Mouse (Mus musculus) midbrain, postnatal 0 days (tissue): ENCODE measurements at regions not wholly inside any gene's neighbourhood (a gene's known extent, or its start where the extent isn't known, plus 50 kb on each side); places are given as distances from the start of the nearest gene placed in this dataset.

Experiments
- ATAC-seq: fragments of 200-750 bp; cut with Nextera tagmentation; 2 replicates; pipeline ENCODE4 v1.8.0; 2017; ENCODE audit warnings: moderate number of reproducible peaks, mild to moderate bottlenecking, moderate TSS enrichment, moderate library complexity; ENCODE audit not compliant: low FRiP score
- DNase-seq: peaks from one replicate; pipeline ENCODE4 v3.0.0-alpha.2; 2015; ENCODE audit warnings: low spot score
- H3K27ac ChIP-seq: fragments of 300-500 bp; sonication (generic); 2 replicates; pipeline ENCODE4 v1.5.1; 2014; ENCODE audit warnings: low read depth, mild to moderate bottlenecking, low read length, mixed read lengths
- H3K27me3 ChIP-seq: fragments of 300-500 bp; sonication (generic); 2 replicates; pipeline ENCODE4 v1.6.1; 2014; ENCODE audit warnings: low read length, control low read depth, mixed read lengths; ENCODE audit not compliant: insufficient read depth
- H3K36me3 ChIP-seq: fragments of 300-500 bp; sonication (generic); 2 replicates; pipeline ENCODE4 v1.6.1; 2014; ENCODE audit warnings: low read length, control low read depth, mixed read lengths; ENCODE audit not compliant: insufficient read depth
- H3K4me1 ChIP-seq: fragments of 300-500 bp; sonication (generic); 2 replicates; pipeline ENCODE4 v1.6.1; 2014; ENCODE audit warnings: mild to moderate bottlenecking, control low read depth, antibody characterized with exemption, low read length, mixed read lengths; ENCODE audit not compliant: insufficient read depth
- H3K4me2 ChIP-seq: fragments of 300-500 bp; sonication (generic); 2 replicates; pipeline ENCODE4 v1.6.1; 2014; ENCODE audit warnings: low read depth, mild to moderate bottlenecking, low read length, mixed read lengths; ENCODE audit not compliant: poor library complexity, severe bottlenecking
- H3K4me3 ChIP-seq: fragments of 300-500 bp; sonication (generic); 2 replicates; pipeline ENCODE4 v1.5.1; 2014; ENCODE audit warnings: low read depth, mild to moderate bottlenecking, low read length, moderate library complexity
- H3K9ac ChIP-seq: fragments of 300-500 bp; sonication (generic); replicated peaks from 2 replicates; pipeline ENCODE4 v1.6.1; 2014; ENCODE audit warnings: mild to moderate bottlenecking, low read length, moderate library complexity, mixed read lengths; ENCODE audit not compliant: poor library complexity, severe bottlenecking
- H3K9me3 ChIP-seq: fragments of 300-500 bp; sonication (generic); 2 replicates; pipeline ENCODE4 v1.6.1; 2016; ENCODE audit warnings: low read length, control low read depth
- CTCF ChIP-seq: IDR thresholded peaks from 2 replicates; pipeline ENCODE4 v1.5.1; 2016; ENCODE audit warnings: antibody characterized with exemption, mild to moderate bottlenecking
- WGBS: fragments of 180-500 bp; shearing (Covaris S2); extraction: QIAGEN DNeasy Blood & Tissue Kit; methylation state at CpG from one replicate; pipeline ENCODE4 v1.1.7; 2014; 5-methylcytosine and 5-hydroxymethylcytosine counted together

GRCm38 (mm10) chrX:22898698-22899051, 466.2 kb downstream of the Klhl13 start:
- Histone ChIP-seq H3K4me2 (no peak overlapping the region), H3K4me1 (no peaks in the 10 kb centered on the region), H3K27me3 (no peaks in the 10 kb centered on the region), H3K9ac (no peak overlapping the region), H3K27ac (no peak overlapping the region), H3K9me3 (no peaks in the 10 kb centered on the region), H3K36me3 (no peaks in the 10 kb centered on the region), H3K4me3 (no peak overlapping the region)
- no peak for ATAC-seq
- WGBS, result 39% methylated on average over 1 of the region's 1 CpGs
- DNase-seq, result no peak
- TF ChIP-seq CTCF, result no peak

GRCm38 (mm10) chrX:22898048-22898697, 466.7 kb downstream of the Klhl13 start:
- no peak for TF ChIP-seq CTCF
- Histone ChIP-seq H3K4me2 (no peak overlapping the region), H3K9ac (no peak overlapping the region), H3K36me3 (no peaks in the 10 kb centered on the region), H3K27me3 (no peaks in the 10 kb centered on the region), H3K4me3 (no peak overlapping the region), H3K9me3 (no peaks in the 10 kb centered on the region), H3K4me1 (no peaks in the 10 kb centered on the region), H3K27ac (no peak overlapping the region)
- DNase-seq, result peak; percentile 19
- no peak for ATAC-seq
- 33% methylated on average over 7 of the region's 7 CpGs for WGBS

GRCm38 (mm10) chrX:22869791-22870190, 495.1 kb downstream of the Klhl13 start:
- Histone ChIP-seq H3K4me1 (no peaks in the 10 kb centered on the region), H3K27ac (no peak overlapping the region), H3K9ac (no peak overlapping the region), H3K27me3 (no peaks in the 10 kb centered on the region), H3K9me3 (no peaks in the 10 kb centered on the region), H3K36me3 (no peaks in the 10 kb centered on the region), H3K4me2 (no peak overlapping the region), H3K4me3 (no peak overlapping the region)
- ATAC-seq (no peak), DNase-seq (peak; percentile 31)
- TF ChIP-seq CTCF, result no peak
- WGBS, result 46% methylated on average over 1 of the region's 1 CpGs

DNA sequence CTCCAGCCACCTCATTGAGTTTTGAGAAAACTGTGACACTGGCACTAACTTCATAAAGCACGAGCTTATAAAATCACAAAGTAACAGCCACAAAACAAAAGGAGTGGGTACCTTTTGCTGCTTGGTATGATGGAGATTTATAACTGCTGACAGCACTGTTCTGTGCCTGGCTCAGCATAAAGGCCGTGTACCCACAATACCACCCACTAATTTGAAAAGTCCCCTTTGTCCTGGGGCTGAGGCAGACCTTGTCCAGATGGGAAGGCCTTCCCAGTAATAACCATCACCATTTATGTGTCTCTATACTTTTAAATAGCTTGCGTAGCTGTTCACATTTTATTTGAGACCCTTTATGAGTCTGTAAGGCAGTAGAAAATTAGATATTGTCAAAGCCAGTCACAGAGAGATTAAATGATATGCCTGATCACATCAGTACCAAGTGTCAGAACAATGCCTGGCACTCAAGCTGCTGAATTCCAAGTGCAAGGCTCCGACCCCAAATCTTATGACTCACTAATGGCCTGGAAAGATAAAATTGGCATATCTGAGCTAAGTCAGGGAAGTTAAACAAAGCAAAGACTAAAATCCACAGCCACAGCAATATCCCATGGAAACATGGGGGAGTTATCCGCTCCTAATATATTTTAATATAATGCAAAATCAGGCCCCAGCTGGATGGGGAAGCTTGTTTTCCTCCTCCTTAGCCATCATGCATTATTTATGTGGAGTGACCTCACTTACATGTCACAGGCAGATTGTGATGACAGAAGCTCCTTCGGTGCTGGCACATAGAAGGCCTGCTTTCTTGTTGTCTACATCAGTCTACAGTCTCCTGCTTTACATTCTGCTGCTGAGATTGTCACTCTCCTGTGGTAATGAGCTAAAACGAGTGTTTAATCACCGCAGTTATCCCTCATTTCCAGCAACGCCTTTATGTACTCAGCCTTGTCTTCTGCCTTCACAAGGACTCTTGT, 515.1 kb downstream of the Klhl13 start:
- Histone ChIP-seq H3K9me3 (no peaks in the 10 kb centered on the region), H3K9ac (no peak overlapping the region), H3K36me3 (no peaks in the 10 kb centered on the region), H3K4me3 (no peak overlapping the region), H3K4me2 (no peak overlapping the region), H3K27ac (no peak overlapping the region), H3K27me3 (no peaks in the 10 kb centered on the region), H3K4me1 (no peaks in the 10 kb centered on the region)
- ATAC-seq (no peak), DNase-seq (peak; percentile 6)
- TF ChIP-seq CTCF, result no peak
- 37% methylated on average over 9 of the region's 9 CpGs for WGBS

GRCm38 (mm10) chrX:22848778-22849177, 516.1 kb downstream of the Klhl13 start:
- Histone ChIP-seq H3K9ac (no peak overlapping the region), H3K9me3 (no peaks in the 10 kb centered on the region), H3K27me3 (no peaks in the 10 kb centered on the region), H3K4me1 (no peaks in the 10 kb centered on the region), H3K4me3 (no peak overlapping the region), H3K4me2 (no peak overlapping the region), H3K36me3 (no peaks in the 10 kb centered on the region), H3K27ac (no peak overlapping the region)
- no peak for ATAC-seq
- DNase-seq, result no peak
- 21% methylated on average over 2 of the region's 2 CpGs for WGBS
- TF ChIP-seq CTCF, result no peak

DNA sequence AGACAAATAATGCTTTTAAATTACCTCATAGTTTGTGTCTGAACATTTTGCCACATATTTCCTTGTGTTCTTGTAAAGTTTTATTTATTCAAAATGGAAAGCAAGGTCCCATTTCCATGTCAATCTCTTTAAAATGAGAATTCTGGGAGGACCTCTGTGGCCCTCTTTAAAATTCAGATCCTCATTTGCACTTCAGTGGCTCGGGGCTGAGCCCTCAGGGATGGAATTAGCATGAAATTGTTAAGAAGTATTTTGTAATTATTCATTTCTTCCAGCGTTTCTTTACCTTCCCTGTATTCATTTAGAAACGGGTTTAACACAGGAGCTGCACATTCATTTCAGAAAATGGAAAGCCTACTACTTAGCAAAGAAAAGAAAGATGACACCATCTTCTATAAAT, 531.7 kb downstream of the Klhl13 start:
- DNase-seq (no peak), ATAC-seq (no peak)
- no peak overlapping the region for H3K9ac ChIP-seq
- H3K36me3 ChIP-seq, result no peaks in the 10 kb centered on the region
- no peak overlapping the region for H3K4me3 ChIP-seq
- H3K4me2 ChIP-seq, result no peak overlapping the region
- no peaks in the 10 kb centered on the region for H3K27me3 ChIP-seq
- H3K27ac ChIP-seq, result no peak overlapping the region
- 18% methylated on average over 3 of the region's 3 CpGs for WGBS
- no peaks in the 10 kb centered on the region for H3K9me3 ChIP-seq
- TF ChIP-seq CTCF, result no peak
- no peaks in the 10 kb centered on the region for H3K4me1 ChIP-seq
